Mouse (Mus musculus) CH12.LX (cell line): ENCODE data around the gene Rps6ka5. TPM values are rescaled to one million over a fixed set of nuclear protein-coding genes. Genes with fewer than 3 reads are reported as not detected.

Experiments used
- DNase-seq: peaks from one replicate; pipeline ENCODE4 v3.0.0-alpha.2; 2013; ENCODE audit errors: extremely low read depth
- H3K27ac ChIP-seq: 2 replicates; pipeline ENCODE4 v1.5.1; 2012; ENCODE audit warnings: low read depth, mild to moderate bottlenecking, control low read depth, moderate library complexity; ENCODE audit not compliant: insufficient read depth
- H3K27me3 ChIP-seq: replicated peaks from 2 replicates; pipeline ENCODE3; 2012; ENCODE audit warnings: inconsistent platforms
- H3K36me3 ChIP-seq, 2 experiments: replicated peaks in 1 of 2; 2 replicates each; pipeline versions ENCODE3 to v1.6.1; 2012; ENCODE audit warnings: inconsistent platforms in 1 of 2, low read length in 1 of 2, mild to moderate bottlenecking in 1 of 2, mixed read lengths in 1 of 2, moderate library complexity in 1 of 2; ENCODE audit not compliant: control insufficient read depth in 1 of 2, insufficient read depth in 1 of 2
- H3K4me1 ChIP-seq, 2 experiments: 2 replicates each; pipeline ENCODE4 v1.6.1; 2012; ENCODE audit warnings: inconsistent platforms in 1 of 2, moderate library complexity in 1 of 2; ENCODE audit not compliant: insufficient read depth in 2 of 2, control insufficient read depth in 1 of 2
- H3K4me2 ChIP-seq: 2 replicates; pipeline ENCODE4 v1.6.1; 2012; ENCODE audit warnings: low read depth, mild to moderate bottlenecking, control low read depth; ENCODE audit not compliant: poor library complexity, insufficient read depth, severe bottlenecking
- H3K4me3 ChIP-seq, 3 experiments: fragments of 150-350 bp in 1 of 3; sonication (generic) in 1 of 3; replicated peaks in 1 of 3; 2 replicates each; pipeline versions ENCODE3 to v1.5.1; 2011 to 2012; ENCODE audit warnings: low read depth in 2 of 3, low read length in 2 of 3, mild to moderate bottlenecking in 2 of 3, moderate library complexity in 2 of 3, control low read depth in 1 of 3, improper control_type of control experiment in 1 of 3, inconsistent platforms in 1 of 3, mixed read lengths in 1 of 3; ENCODE audit not compliant: poor library complexity in 1 of 3
- H3K79me2 ChIP-seq: replicated peaks from 2 replicates; pipeline ENCODE4 v1.6.1; 2012; ENCODE audit warnings: mild to moderate bottlenecking, moderate library complexity; ENCODE audit not compliant: control insufficient read depth, poor library complexity, insufficient read depth, severe bottlenecking; ENCODE audit errors: extremely low read depth
- H3K9ac ChIP-seq: 2 replicates; pipeline ENCODE4 v1.6.1; 2012; ENCODE audit warnings: low read depth, mild to moderate bottlenecking, control low read depth, moderate library complexity; ENCODE audit not compliant: insufficient read depth
- H3K9me3 ChIP-seq: replicated peaks from 2 replicates; pipeline ENCODE3; 2012; ENCODE audit warnings: low read length, inconsistent platforms, mixed read lengths
- CHD2 ChIP-seq: IDR thresholded peaks from 2 replicates; pipeline ENCODE4 v1.6.1; 2011; ENCODE audit warnings: low read length, improper control_type of control experiment
- CTCF ChIP-seq, 2 experiments: IDR thresholded peaks in 1 of 2; conservative IDR thresholded peaks in 1 of 2; 2 replicates each; pipeline ENCODE4 v1.5.1; 2011 to 2012; ENCODE audit warnings: low read depth in 2 of 2, low read length in 2 of 2, improper control_type of control experiment in 1 of 2, inconsistent platforms in 1 of 2, mild to moderate bottlenecking in 1 of 2, moderate library complexity in 1 of 2
- E2F4 ChIP-seq: IDR thresholded peaks from 2 replicates; pipeline ENCODE4 v1.6.1; 2011; ENCODE audit warnings: low read depth, low read length, improper control_type of control experiment; ENCODE audit not compliant: insufficient replicate concordance
- ELF1 ChIP-seq: IDR thresholded peaks from 2 replicates; pipeline ENCODE4 v1.6.1; 2014; ENCODE audit warnings: low read depth, mild to moderate bottlenecking, inconsistent platforms, low read length, improper control_type of control experiment
- EP300 ChIP-seq: IDR thresholded peaks from 2 replicates; pipeline ENCODE4 v1.6.1; 2011; ENCODE audit warnings: low read length, improper control_type of control experiment
- ETS1 ChIP-seq: conservative IDR thresholded peaks from 2 replicates; pipeline ENCODE4 v1.6.1; 2012; ENCODE audit warnings: low read depth, mild to moderate bottlenecking, inconsistent platforms, low read length, improper control_type of control experiment, moderate library complexity
- HCFC1 ChIP-seq: IDR thresholded peaks from 2 replicates; pipeline ENCODE4 v1.6.1; 2012; ENCODE audit warnings: low read depth, mild to moderate bottlenecking, inconsistent platforms, low read length, improper control_type of control experiment
- JUN ChIP-seq: IDR thresholded peaks from 2 replicates; pipeline ENCODE4 v1.6.1; 2011; ENCODE audit warnings: low read depth, mild to moderate bottlenecking, low read length, improper control_type of control experiment, moderate library complexity; ENCODE audit not compliant: insufficient read depth
- JUND ChIP-seq: conservative IDR thresholded peaks from 2 replicates; pipeline ENCODE4 v1.6.1; 2011; ENCODE audit warnings: low read depth, low read length, improper control_type of control experiment
- KAT2A ChIP-seq: IDR thresholded peaks from 2 replicates; pipeline ENCODE4 v1.6.1; 2012; ENCODE audit warnings: low read length, improper control_type of control experiment, inconsistent platforms; ENCODE audit not compliant: insufficient replicate concordance
- MAFK ChIP-seq: IDR thresholded peaks from 2 replicates; pipeline ENCODE4 v1.6.1; 2011; ENCODE audit warnings: low read length, improper control_type of control experiment; ENCODE audit not compliant: insufficient replicate concordance
- MXI1 ChIP-seq: IDR thresholded peaks from 2 replicates; pipeline ENCODE4 v1.6.1; 2011; ENCODE audit warnings: mild to moderate bottlenecking, low read depth, low read length, improper control_type of control experiment
- MYC ChIP-seq: IDR thresholded peaks from 2 replicates; pipeline ENCODE4 v1.6.1; 2011; ENCODE audit warnings: low read depth, mild to moderate bottlenecking, improper control_type of control experiment, low read length
- NELFE ChIP-seq: IDR thresholded peaks from 2 replicates; pipeline ENCODE4 v1.6.1; 2011; ENCODE audit warnings: low read depth, low read length, improper control_type of control experiment
- NRF1 ChIP-seq: IDR thresholded peaks from 2 replicates; pipeline ENCODE4 v1.6.1; 2014; ENCODE audit warnings: low read depth, mild to moderate bottlenecking, inconsistent platforms, low read length, improper control_type of control experiment, moderate library complexity
- PAX5 ChIP-seq: IDR thresholded peaks from 2 replicates; pipeline ENCODE4 v1.6.1; 2012; ENCODE audit warnings: low read length, inconsistent platforms, mixed read lengths
- POLR2AphosphoS2 ChIP-seq: IDR thresholded peaks from 2 replicates; pipeline ENCODE4 v1.6.1; 2011; ENCODE audit warnings: low read depth, low read length, improper control_type of control experiment
- RCOR1 ChIP-seq: conservative IDR thresholded peaks from 2 replicates; pipeline ENCODE4 v1.6.1; 2012; ENCODE audit warnings: low read depth, mild to moderate bottlenecking, inconsistent platforms, low read length, improper control_type of control experiment
- TBP ChIP-seq: conservative IDR thresholded peaks from 2 replicates; pipeline ENCODE4 v1.6.1; 2011; ENCODE audit warnings: low read depth, low read length, improper control_type of control experiment
- TCF12 ChIP-seq: IDR thresholded peaks from 2 replicates; pipeline ENCODE4 v1.6.1; 2014; ENCODE audit warnings: low read depth, mild to moderate bottlenecking, inconsistent platforms, low read length, improper control_type of control experiment
- ZKSCAN1 ChIP-seq: IDR thresholded peaks from 2 replicates; pipeline ENCODE4 v1.6.1; 2012; ENCODE audit warnings: low read depth, inconsistent platforms, low read length, improper control_type of control experiment, borderline replicate concordance
- dilution Hi-C: fragments of 300-500 bp; cut with MboI; formaldehyde crosslinking; loops from 2 replicates; pipeline ENCODE4 v1.14.3; 2020; ENCODE audit warnings: low sequenced_read_pairs; ENCODE audit not compliant: extremely low pct_unique_long_range_greater_than_20kb, extremely low pct_ligation_motif_present
- in situ Hi-C: fragments of 300-500 bp; cut with MboI; formaldehyde crosslinking; loops from 3 replicates; pipeline ENCODE4 v1.14.3; 2019; ENCODE audit warnings: low sequenced_read_pairs, low pct_ligation_motif_present, low pct_unique_long_range_greater_than_20kb, mixed read lengths
- polyA plus RNA-seq: library from polyadenylated mRNA; unstranded; fragments of >175 nt; gene quantifications from 2 replicates; pipeline ENCODE4 v1.2.1, GENCODE M21; 2012; ENCODE audit warnings: low read depth; ENCODE audit not compliant: insufficient read length
- total RNA-seq, 2 experiments: library from RNA; depleted of rRNA; stranded (reverse); fragments of 300-350 nt in 1 of 2; fragments of >200 nt in 1 of 2; gene quantifications; 2 replicates each; pipeline ENCODE4 v1.2.3; 2012 to 2014

Rps6ka5 gene
- total and polyA plus RNA-seq, 3 experiments, result 2.9 to 6.2 (median 4.8) TPM

DNA sequence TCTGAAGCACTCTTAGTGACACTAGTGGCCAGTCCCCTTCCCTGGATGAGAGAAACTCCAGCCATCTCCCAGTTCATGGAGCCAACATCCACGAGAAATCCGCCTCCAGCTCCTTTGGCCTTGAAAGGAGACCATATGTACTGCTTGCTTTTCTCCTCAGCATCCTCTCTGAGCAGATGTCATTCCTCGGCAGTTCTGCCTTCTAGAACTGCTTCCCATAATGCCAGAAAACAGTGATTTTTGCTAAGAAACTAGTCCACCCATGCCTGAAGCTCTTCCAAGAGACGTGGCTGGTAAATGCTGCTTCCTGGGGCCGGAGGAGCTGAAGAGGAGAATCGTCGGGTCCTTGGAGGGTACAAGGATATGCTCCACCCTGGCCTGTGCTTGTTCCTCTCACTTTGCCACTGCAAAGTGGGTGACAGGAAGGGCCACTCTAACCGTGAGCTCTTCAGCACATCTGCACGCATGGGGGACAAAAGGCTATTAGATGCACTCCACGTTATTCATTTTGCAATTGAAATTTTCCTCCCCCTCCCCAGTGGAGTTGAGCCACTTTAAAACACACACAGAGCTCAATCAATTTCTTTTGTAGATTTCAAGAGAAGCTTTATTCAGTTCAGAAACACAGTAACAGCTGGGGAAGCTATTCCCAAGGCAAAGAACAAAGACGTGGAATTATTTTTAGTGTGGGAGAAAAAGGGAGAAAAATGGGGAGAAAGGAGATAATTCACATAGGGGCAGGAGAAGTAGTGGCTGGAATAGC, 36.1 kb upstream of the Rps6ka5 start:
- Histone ChIP-seq H3K9ac (no peak overlapping the region), H3K27ac (no peak overlapping the region), H3K4me2 (no peak overlapping the region), H3K9me3 (no peaks in the 10 kb centered on the region), H3K36me3 (no peaks in the 10 kb centered on the region), H3K79me2 (no peaks in the 10 kb centered on the region), H3K27me3 (no peaks in the 10 kb centered on the region), H3K4me3 (no peak overlapping the region)
- in situ Hi-C loops, result no loop called here
- no peak for DNase-seq
- dilution Hi-C loops, result no loop called here
- TF ChIP-seq ETS1 (no peak), JUND (no peak), NELFE (no peak), TCF12 (no peak), ZKSCAN1 (no peak), CHD2 (no peak), CTCF (conservative IDR thresholded peaks at IDR 0.05 in 1 of 2, IDR thresholded peaks at IDR 0.05 in 1 of 2; ENCODE audit: low read depth in 2 of 2, low read length in 2 of 2) (no peak), TBP (no peak), ELF1 (no peak), MXI1 (no peak), EP300 (no peak), RCOR1 (no peak), MAFK (no peak), HCFC1 (no peak), JUN (no peak), NRF1 (no peak), E2F4 (no peak), PAX5 (no peak)
- TF ChIP-seq, all 38 proteins: peak for 0
- H3K4me1 ChIP-seq, result peaks cover 13 to 15% of the 10 kb centered on the region in 2 experiments

DNA sequence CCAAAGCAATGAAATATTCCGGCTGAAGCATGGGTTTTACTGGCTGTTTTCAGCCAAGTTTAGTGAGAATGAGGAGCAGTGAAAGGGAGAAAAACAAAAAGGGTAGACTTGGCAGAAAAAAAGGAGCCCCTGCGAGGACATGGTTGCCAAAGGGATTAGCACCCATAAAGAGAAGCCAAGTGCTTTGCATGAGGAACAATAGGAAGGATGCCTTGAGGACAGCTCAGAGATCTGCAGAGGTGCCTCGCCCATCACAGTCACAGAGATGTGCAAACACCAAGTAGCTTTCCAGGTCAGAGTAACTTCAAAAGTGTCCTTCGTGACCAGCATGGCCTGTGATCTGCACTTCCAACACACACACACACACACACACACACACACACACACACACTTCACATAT, 30.6 kb upstream of the Rps6ka5 start:
- no peak for DNase-seq
- H3K27me3 ChIP-seq, result no peaks in the 10 kb centered on the region
- H3K27ac ChIP-seq, result no peak overlapping the region
- TF ChIP-seq KAT2A (no peak), RCOR1 (no peak), E2F4 (no peak), JUND (no peak), MYC (no peak), POLR2AphosphoS2 (no peak), CHD2 (no peak), NRF1 (no peak), MAFK (no peak), NELFE (no peak), HCFC1 (no peak)
- TF ChIP-seq, all 38 proteins: peak for 0
- Histone ChIP-seq H3K9ac (no peak overlapping the region), H3K79me2 (no peaks in the 10 kb centered on the region), H3K36me3 (no peaks in the 10 kb centered on the region), H3K9me3 (no peaks in the 10 kb centered on the region), H3K4me2 (no peak overlapping the region), H3K4me1 (peaks cover 6 to 13% of the 10 kb centered on the region in 2 experiments), H3K4me3 (no peak overlapping the region)
- in situ Hi-C loops (no loop called here), dilution Hi-C loops (no loop called here)
